ENCODE assay signal across 8 mouse cellular contexts in the genomic region with DNA sequence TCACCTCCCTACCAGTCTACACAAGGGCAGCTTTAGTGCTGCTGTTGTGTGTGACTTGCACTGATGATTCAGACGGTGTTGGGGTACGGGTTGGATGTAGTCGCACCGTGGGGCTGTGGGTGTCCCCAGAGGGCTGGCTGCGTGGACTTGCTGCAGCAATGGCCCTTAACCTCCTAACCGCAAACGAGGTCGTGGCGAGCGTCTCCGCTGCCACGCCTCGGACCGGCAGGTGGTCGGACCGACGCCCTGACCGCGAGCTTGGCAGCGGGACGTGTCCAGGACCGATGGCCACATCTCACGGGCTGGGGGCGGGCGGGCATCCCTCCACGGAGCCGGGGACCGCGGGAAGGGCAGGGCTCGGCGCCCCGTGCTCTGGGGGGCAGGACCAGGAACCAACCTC. TPM values are rescaled to one million over a fixed set of nuclear protein-coding genes. Genes with fewer than 3 reads are reported as not detected.
DNase-seq lines count a peak whose midpoint lies in the region; ATAC-seq and TF ChIP-seq lines count a peak whose summit lies in the region.

No protein-coding gene starts in this region.

- TF ChIP-seq CTCF in brain, embryonic 14.5 days (IDR thresholded peaks at IDR 0.05; ENCODE audit: borderline replicate concordance, extremely low read depth, insufficient read depth, insufficient read length), result no peak
- peak; percentile 45 for TF ChIP-seq CTCF in intestine, postnatal 0 days (IDR thresholded peaks at IDR 0.05; ENCODE audit: low read depth)
- TF ChIP-seq CTCF in liver, postnatal 0 days (IDR thresholded peaks at IDR 0.05; ENCODE audit: low read depth), result peak; percentile 35

- under 1% methylated on average over 32 of the region's 32 CpGs for WGBS in forebrain, embryonic 16.5 days
- under 1% methylated on average over 32 of the region's 32 CpGs for WGBS in intestine, postnatal 0 days
- WGBS in liver, postnatal 0 days (ENCODE audit: insufficient replicate concordance), result under 1% methylated on average over 29 of the region's 32 CpGs

- peaks cover 14% of the 10 kb centered on the region for H3K4me1 ChIP-seq in forebrain, embryonic 16.5 days (replicated peaks; ENCODE audit: control insufficient read depth, insufficient read depth, low read length)
- H3K4me1 ChIP-seq in intestine, postnatal 0 days (replicated peaks; ENCODE audit: control insufficient read depth, insufficient read depth, low read length), result no peaks in the 10 kb centered on the region
- 0 out of 2 replicates have a peak, but pooled peaks cover 6% of the 10 kb centered on the region for H3K4me1 ChIP-seq in liver, postnatal 0 days (ENCODE audit: insufficient read depth)

- peak overlapping the region; percentile 75 for H3K4me2 ChIP-seq in forebrain, embryonic 16.5 days (ENCODE audit: low read length)
- H3K4me2 ChIP-seq in intestine, postnatal 0 days (replicated peaks; ENCODE audit: low read depth), result peak overlapping the region; percentile 84
- peak overlapping the region; percentile 78 for H3K4me2 ChIP-seq in liver, postnatal 0 days (ENCODE audit: low read depth, low read length)

- H3K27ac ChIP-seq in forebrain, embryonic 16.5 days (ENCODE audit: low read length), result peak overlapping the region; percentile 96
- H3K27ac ChIP-seq in intestine, postnatal 0 days (ENCODE audit: low read depth, low read length), result peak overlapping the region; percentile 87
- H3K27ac ChIP-seq in liver, postnatal 0 days (ENCODE audit: low read depth), result peak overlapping the region; percentile 84

- peak; percentile 43 for DNase-seq in gastrocnemius, postnatal 14 days
- no peak for DNase-seq in gastrocnemius, adult 8-10 months (ENCODE audit: low spot score in 2 of 2)
- peak; percentile 51 to 62 for DNase-seq in B cell, adult 2 months
- DNase-seq in brain, embryonic 14.5 days (ENCODE audit: low read depth), result peak; percentile 67
- DNase-seq in liver, postnatal 0 days, result peak; percentile 71
- DNase-seq in retina, postnatal 1 day, result peak; percentile 60

- no peak for TF ChIP-seq POLR2A in brain, embryonic 14.5 days (IDR thresholded peaks at IDR 0.05; ENCODE audit: borderline replicate concordance, extremely low read depth, insufficient read depth, insufficient read length, poor library complexity, severe bottlenecking)

- peaks cover 3% of the 10 kb centered on the region; the same call in 1 of the 2 replicates for H3K36me3 ChIP-seq in forebrain, embryonic 16.5 days (ENCODE audit: control insufficient read depth, insufficient read depth)
- H3K36me3 ChIP-seq in intestine, postnatal 0 days (ENCODE audit: control insufficient read depth, insufficient read depth), result peaks cover 3% of the 10 kb centered on the region; the same call in 1 of the 2 replicates
- no peaks in the 10 kb centered on the region for H3K36me3 ChIP-seq in liver, postnatal 0 days (replicated peaks; ENCODE audit: insufficient read depth, low read length)

- peak; percentile 55 for ATAC-seq in forebrain, embryonic 16.5 days
- ATAC-seq in intestine, postnatal 0 days, result peak; percentile 55
- ATAC-seq in liver, postnatal 0 days, result peak; percentile 50

- 0 out of 2 replicates have a peak, but pooled peaks cover 3% of the 10 kb centered on the region for H3K27me3 ChIP-seq in forebrain, embryonic 16.5 days (replicated peaks; ENCODE audit: control insufficient read depth, insufficient read depth, low read length)
- no peaks in the 10 kb centered on the region for H3K27me3 ChIP-seq in intestine, postnatal 0 days (replicated peaks; ENCODE audit: control insufficient read depth, insufficient read depth, low read length)
- H3K27me3 ChIP-seq in liver, postnatal 0 days (ENCODE audit: insufficient read depth, low read length), result no peaks in the 10 kb centered on the region

- intact Hi-C loops in gastrocnemius, postnatal 14 days (cut with DNase I; ENCODE audit: low total_unique reads), result no loop called here

- H3K9ac ChIP-seq in forebrain, embryonic 16.5 days (replicated peaks; ENCODE audit: low read depth, low read length), result peak overlapping the region; percentile 91
- H3K9ac ChIP-seq in intestine, postnatal 0 days (ENCODE audit: low read depth, low read length), result peak overlapping the region; percentile 75
- H3K9ac ChIP-seq in liver, postnatal 0 days (replicated peaks), result peak overlapping the region; percentile 86

- no peak for TF ChIP-seq EP300 in liver, postnatal 0 days (IDR thresholded peaks at IDR 0.05; ENCODE audit: low read depth)

- H3K4me3 ChIP-seq in forebrain, embryonic 16.5 days (replicated peaks; ENCODE audit: low read length), result peak overlapping the region; percentile 82
- peak overlapping the region; percentile 73 for H3K4me3 ChIP-seq in intestine, postnatal 0 days (ENCODE audit: low read depth, low read length)
- H3K4me3 ChIP-seq in liver, postnatal 0 days (ENCODE audit: low read depth, low read length), result peak overlapping the region; percentile 80

- no peaks in the 10 kb centered on the region; the same call in 1 of the 2 replicates for H3K9me3 ChIP-seq in forebrain, embryonic 16.5 days (ENCODE audit: control insufficient read depth, low read length)
- H3K9me3 ChIP-seq in intestine, postnatal 0 days (ENCODE audit: control insufficient read depth), result no peaks in the 10 kb centered on the region
- no peaks in the 10 kb centered on the region for H3K9me3 ChIP-seq in liver, postnatal 0 days (ENCODE audit: low read length)

RNA-seq across cellular contexts. Expression of gene C2cd5, which starts 0.7 kb away (rescaled TPM):
- 10 to 100 TPM; 12.1 to 12.6 TPM for total RNA-seq in gastrocnemius, postnatal 14 days (2021)
- total RNA-seq in gastrocnemius, adult 8-10 months (2022), result 1 to 10 TPM; 5.2 to 9.0 (median 7.5) TPM
- polyA plus RNA-seq in brain, embryonic 14.5 days (2012; rRNA removed), result 77.8 and 93.5 TPM in 2 replicates
- 43.3 and 53.4 TPM in 2 replicates for polyA plus RNA-seq in forebrain, embryonic 16.5 days (2015; fragmentation: Nextera tagmentation; extraction: Ambion mirVana)
- 10.2 and 10.4 TPM in 2 replicates for polyA plus RNA-seq in intestine, postnatal 0 days (2015; fragmentation: Nextera tagmentation; extraction: Ambion mirVana)
- polyA plus RNA-seq in liver, postnatal 0 days (2015; fragmentation: Nextera tagmentation; extraction: Ambion mirVana), result 7.2 and 7.9 TPM in 2 replicates

Comparison
In these comparisons a context has a peak if more than half of its experiments do, and no peak if none do; other contexts are left out.
1. DNase-seq: peak in gastrocnemius, postnatal 14 days (single experiment), B cell, adult 2 months (2 of 2), brain, embryonic 14.5 days (single experiment), liver, postnatal 0 days (single experiment) and retina, postnatal 1 day (single experiment); none in gastrocnemius, adult 8-10 months (0 of 2).
2. Peak in every context shown above with its lines, with median percentiles within 50 percentile points of each other: ATAC-seq, H3K27ac ChIP-seq, H3K4me2 ChIP-seq, H3K4me3 ChIP-seq and H3K9ac ChIP-seq.